Mouse (Mus musculus) embryonic facial prominence, embryonic 12.5 days (tissue): ENCODE data around the gene Ssr4. TPM values are rescaled to one million over a fixed set of nuclear protein-coding genes. Genes with fewer than 3 reads are reported as not detected.

Experiments
- ATAC-seq: fragments of 200-750 bp; cut with Nextera tagmentation; 2 replicates; pipeline ENCODE4 v1.8.0; 2017; ENCODE audit not compliant: insufficient number of reproducible peaks, insufficient read depth, low FRiP score, low TSS enrichment
- H3K27ac ChIP-seq: fragments of 300-500 bp; sonication (generic); 2 replicates; pipeline ENCODE4 v1.5.1; 2016; ENCODE audit warnings: mild to moderate bottlenecking
- H3K27me3 ChIP-seq: fragments of 300-500 bp; sonication (generic); 2 replicates; pipeline ENCODE4 v1.6.1; 2016; ENCODE audit warnings: mild to moderate bottlenecking, moderate library complexity
- H3K36me3 ChIP-seq: fragments of 300-500 bp; sonication (generic); 2 replicates; pipeline ENCODE4 v1.6.1; 2016; ENCODE audit warnings: mild to moderate bottlenecking
- H3K4me1 ChIP-seq: fragments of 300-500 bp; sonication (generic); 2 replicates; pipeline ENCODE4 v1.6.1; 2016
- H3K4me2 ChIP-seq: fragments of 300-500 bp; sonication (generic); replicated peaks from 2 replicates; pipeline ENCODE4 v1.6.1; 2016; ENCODE audit warnings: mild to moderate bottlenecking, moderate library complexity
- H3K4me3 ChIP-seq: fragments of 300-500 bp; sonication (generic); 2 replicates; pipeline ENCODE4 v1.5.1; 2016; ENCODE audit warnings: mild to moderate bottlenecking
- H3K9ac ChIP-seq: fragments of 300-500 bp; sonication (generic); 2 replicates; pipeline ENCODE4 v1.6.1; 2016; ENCODE audit warnings: mild to moderate bottlenecking, moderate library complexity
- H3K9me3 ChIP-seq: fragments of 300-500 bp; sonication (generic); 2 replicates; pipeline ENCODE4 v1.6.1; 2016; ENCODE audit warnings: mild to moderate bottlenecking, moderate library complexity
- whole genome bisulfite sequencing: fragments of 180-500 bp; shearing (Covaris S2); methylation state at CpG from one replicate; pipeline ENCODE4 v1.1.7; 2016; 5-methylcytosine and 5-hydroxymethylcytosine counted together
- polyA plus RNA-seq: library from polyadenylated mRNA; unstranded; fragments of >200 nt; fragmentation: Nextera tagmentation; extraction: Ambion mirVana; gene quantifications from 2 replicates; pipeline ENCODE4 v1.2.1, GENCODE M21; 2016

Ssr4 gene
- polyA plus RNA-seq, 1 experiment from 2014 or later, result 140 TPM

DNA sequence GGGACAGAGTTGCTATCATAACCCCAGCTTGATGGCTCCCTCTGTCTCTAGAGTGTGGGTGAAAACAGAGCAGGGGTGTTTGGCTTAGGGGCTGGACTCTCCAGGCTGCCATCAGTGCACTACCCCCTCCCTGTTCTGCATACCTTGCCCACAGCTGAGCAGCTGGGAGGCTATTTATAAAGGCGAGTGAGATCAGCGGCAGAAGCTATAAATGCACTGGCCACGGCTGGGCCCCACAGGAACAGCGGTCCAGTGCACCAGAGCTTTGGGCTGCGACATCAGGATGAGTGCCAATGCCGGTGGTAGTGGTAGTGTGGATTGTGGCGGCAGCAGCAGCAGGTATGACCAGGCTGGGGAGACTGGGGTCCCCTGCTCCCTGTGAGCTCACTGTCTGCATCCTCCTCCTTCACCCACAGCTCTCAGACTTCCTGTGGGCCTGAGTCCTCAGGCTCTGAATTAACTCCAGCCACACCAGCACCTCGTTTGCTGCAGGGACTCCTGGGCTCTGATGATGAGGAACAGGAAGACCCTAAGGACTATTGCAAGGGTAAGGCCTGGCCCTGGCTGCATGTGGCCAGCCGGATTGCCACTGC, 12.6 kb upstream of the Ssr4 start, which contains the start of gene Srpk3:
Gene Srpk3, plus strand, starts transcription at position 238 of the 593 bp plus-strand sequence.
- no peak within 1 kb of the TSS for H3K27ac ChIP-seq
- no peaks in the 10 kb centered on the region for H3K9me3 ChIP-seq
- H3K36me3 ChIP-seq, result peaks cover 18% of the 10 kb centered on the region; the same call in 1 of the 2 replicates
- H3K4me2 ChIP-seq, result no peak within 1 kb of the TSS
- WGBS, result 60% methylated on average over 9 of the region's 9 CpGs
- H3K27me3 ChIP-seq, result no peaks in the 10 kb centered on the region
- no peaks in the 10 kb centered on the region for H3K4me1 ChIP-seq
- H3K4me3 ChIP-seq, result no peak within 1 kb of the TSS
- ATAC-seq, result no peak
- no peak within 1 kb of the TSS for H3K9ac ChIP-seq

DNA sequence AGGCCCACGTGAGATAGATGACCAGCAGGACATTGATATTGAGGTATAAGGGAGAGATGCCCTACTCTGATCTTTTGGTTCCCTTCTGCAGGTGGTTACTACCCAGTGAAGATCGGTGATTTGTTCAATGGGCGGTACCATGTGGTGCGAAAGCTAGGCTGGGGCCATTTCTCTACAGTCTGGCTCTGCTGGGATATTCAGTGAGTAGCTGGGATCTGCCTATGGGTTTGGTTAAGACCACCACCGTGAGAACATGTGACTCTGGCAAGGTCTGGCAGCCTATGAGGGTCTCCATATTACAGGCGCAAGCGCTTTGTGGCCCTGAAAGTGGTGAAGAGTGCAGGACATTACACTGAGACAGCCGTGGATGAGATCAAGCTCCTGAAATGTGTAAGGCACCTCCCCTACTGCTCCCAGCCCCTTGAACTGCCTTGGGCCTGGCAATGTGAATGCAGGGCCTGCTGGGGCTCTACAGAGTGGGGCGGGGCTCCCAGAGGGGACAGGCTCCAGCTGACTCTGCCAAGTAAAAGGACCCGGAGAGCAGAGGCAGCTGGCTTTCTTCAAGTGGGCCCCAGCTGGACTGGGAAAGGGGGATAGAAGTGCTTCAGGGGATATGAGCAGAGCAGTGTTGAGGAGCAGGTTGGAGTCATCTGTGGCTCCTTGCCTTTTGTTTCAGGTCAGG, 11.9 kb upstream of the Ssr4 start:
- 71% methylated on average over 10 of the region's 10 CpGs for WGBS
- no peak overlapping the region for H3K9ac ChIP-seq
- no peaks in the 10 kb centered on the region for H3K9me3 ChIP-seq
- no peaks in the 10 kb centered on the region for H3K27me3 ChIP-seq
- no peak overlapping the region for H3K27ac ChIP-seq
- H3K36me3 ChIP-seq, result peaks cover 21% of the 10 kb centered on the region
- ATAC-seq, result no peak
- no peak overlapping the region for H3K4me2 ChIP-seq
- H3K4me3 ChIP-seq, result no peak overlapping the region
- no peaks in the 10 kb centered on the region for H3K4me1 ChIP-seq

GRCm38 (mm10) chrX:73782227-73782626, 4.6 kb upstream of the Ssr4 start:
- Histone ChIP-seq H3K36me3 (peaks cover 18% of the 10 kb centered on the region), H3K27me3 (0 out of 2 replicates have a peak, but pooled peaks cover 5% of the 10 kb centered on the region), H3K9me3 (no peaks in the 10 kb centered on the region), H3K9ac (no peak overlapping the region), H3K4me3 (no peak overlapping the region), H3K4me1 (no peaks in the 10 kb centered on the region), H3K4me2 (no peak overlapping the region), H3K27ac (no peak overlapping the region)
- no peak for ATAC-seq
- 71% methylated on average over 3 of the region's 3 CpGs for WGBS

DNA sequence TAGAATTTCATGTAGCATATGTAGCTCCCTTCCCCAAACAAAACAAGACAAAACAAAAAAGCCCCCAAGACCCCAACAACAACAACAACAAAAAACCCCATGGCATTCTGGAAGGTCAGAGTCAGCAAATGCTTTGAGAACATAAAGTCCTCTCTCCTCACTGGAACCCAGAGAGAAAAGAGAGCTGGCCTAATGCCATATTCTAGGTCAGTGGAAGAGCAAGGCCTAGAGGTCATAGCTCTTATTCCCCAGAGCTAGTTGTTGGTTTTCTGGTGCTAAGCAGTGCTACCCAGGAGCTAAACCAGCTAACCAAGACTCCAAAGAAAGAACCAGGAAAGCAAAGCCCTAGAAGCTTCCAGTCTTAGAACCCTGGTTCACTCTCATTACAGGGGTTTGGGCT, 1.2 kb upstream of the Ssr4 start:
- H3K4me1 ChIP-seq, result no peaks in the 10 kb centered on the region
- 0 out of 2 replicates have a peak overlapping the region, but pooled peaks have one; percentile 68 for H3K9ac ChIP-seq
- peaks cover 5% of the 10 kb centered on the region; the same call in 1 of the 2 replicates for H3K36me3 ChIP-seq
- H3K27ac ChIP-seq, result peak overlapping the region; percentile 89; the same call in 1 of the 2 replicates
- H3K4me2 ChIP-seq, result peak overlapping the region; percentile 49
- H3K4me3 ChIP-seq, result peak overlapping the region; percentile 55
- H3K27me3 ChIP-seq, result 0 out of 2 replicates have a peak, but pooled peaks cover 5% of the 10 kb centered on the region
- H3K9me3 ChIP-seq, result no peaks in the 10 kb centered on the region
- ATAC-seq, result no peak

DNA sequence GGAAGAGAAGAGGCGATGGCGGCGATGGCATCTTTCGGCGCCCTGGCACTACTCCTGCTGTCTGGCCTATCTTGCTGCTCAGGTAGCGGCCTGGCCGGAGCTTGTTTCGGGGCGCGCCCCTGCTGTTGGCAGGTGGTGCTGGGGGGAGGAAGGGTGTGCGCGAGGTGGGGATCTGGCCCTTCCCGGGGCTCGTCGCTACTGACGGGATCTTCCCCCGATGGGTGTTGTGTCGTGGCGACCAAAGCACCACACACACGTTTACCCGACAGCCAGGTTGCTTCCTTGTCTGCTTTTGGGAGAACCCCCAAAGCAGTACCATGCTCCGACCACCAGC, 364 bp downstream of the Ssr4 start:
- H3K4me3 ChIP-seq, result peak overlapping the region; percentile 55
- H3K36me3 ChIP-seq, result no peaks in the 10 kb centered on the region
- 0 out of 2 replicates have a peak, but pooled peaks have one; percentile 25 for ATAC-seq
- 31% methylated on average over 17 of the region's 22 CpGs for WGBS
- no peaks in the 10 kb centered on the region for H3K9me3 ChIP-seq
- H3K27me3 ChIP-seq, result 0 out of 2 replicates have a peak, but pooled peaks cover 5% of the 10 kb centered on the region
- H3K27ac ChIP-seq, result peak overlapping the region; percentile 65; the same call in 1 of the 2 replicates
- H3K4me2 ChIP-seq, result peak overlapping the region; percentile 56
- H3K4me1 ChIP-seq, result no peaks in the 10 kb centered on the region
- peak overlapping the region; percentile 68 for H3K9ac ChIP-seq

DNA sequence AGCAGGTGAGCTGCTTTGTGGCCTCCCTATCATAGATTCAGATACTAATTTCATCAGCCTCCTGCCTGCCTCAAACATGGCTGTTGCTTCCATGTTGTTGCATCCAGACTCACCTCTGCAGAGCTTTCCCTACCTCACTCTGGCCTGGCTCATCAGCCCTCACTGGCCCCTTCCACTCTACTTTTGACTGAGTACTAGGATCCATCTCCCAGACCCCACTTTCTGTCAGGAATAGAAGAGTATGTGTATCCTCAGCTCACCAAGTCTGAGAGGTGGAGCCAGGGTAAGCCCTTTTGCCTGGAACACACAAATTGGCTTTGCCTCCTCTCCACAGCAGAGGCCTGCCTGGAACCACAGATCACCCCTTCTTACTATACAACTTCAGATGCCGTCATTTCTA, 1.7 kb downstream of the Ssr4 start:
- 93% methylated on average over 1 of the region's 1 CpGs for WGBS

GRCm38 (mm10) chrX:73793039-73793438, 6.2 kb downstream of the Ssr4 start:
- no peaks in the 10 kb centered on the region for H3K9me3 ChIP-seq
- ATAC-seq, result no peak
- H3K4me1 ChIP-seq, result no peaks in the 10 kb centered on the region
- no peak overlapping the region for H3K9ac ChIP-seq
- no peaks in the 10 kb centered on the region for H3K27me3 ChIP-seq
- H3K4me2 ChIP-seq, result no peak overlapping the region
- H3K36me3 ChIP-seq, result no peaks in the 10 kb centered on the region
- no peak overlapping the region for H3K4me3 ChIP-seq
- no peak overlapping the region for H3K27ac ChIP-seq

More for the DNA sequence above, 1.7 kb downstream of the Ssr4 start:
- Histone ChIP-seq H3K27ac (no peak overlapping the region), H3K9me3 (no peaks in the 10 kb centered on the region), H3K9ac (no peak overlapping the region), H3K36me3 (no peaks in the 10 kb centered on the region), H3K4me3 (peak overlapping the region; percentile 55; the same call in 1 of the 2 replicates), H3K4me2 (peak overlapping the region; percentile 56), H3K27me3 (0 out of 2 replicates have a peak, but pooled peaks cover 5% of the 10 kb centered on the region), H3K4me1 (no peaks in the 10 kb centered on the region)
- no peak for ATAC-seq

DNA sequence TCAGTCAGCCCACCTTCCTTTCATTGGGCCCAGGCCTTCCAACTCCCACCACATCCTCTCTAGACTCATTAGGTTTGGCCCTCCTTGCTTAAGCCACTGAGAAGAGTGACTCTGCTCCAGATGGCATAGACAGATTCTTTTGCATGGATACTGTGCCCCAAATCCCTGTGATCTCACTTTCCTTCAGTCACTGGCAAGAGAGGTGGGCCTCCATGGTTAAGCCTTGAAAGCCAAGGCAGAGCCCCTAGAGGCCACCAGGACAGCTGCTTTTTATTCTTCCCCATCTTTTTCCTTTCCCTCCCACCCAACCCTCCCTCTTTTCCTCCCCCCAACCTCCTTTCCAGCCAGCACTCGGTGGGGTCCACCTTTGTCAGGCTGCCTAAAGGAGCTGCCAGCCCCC, 6.7 kb downstream of the Ssr4 start:
- no peaks in the 10 kb centered on the region for H3K4me1 ChIP-seq
- whole genome bisulfite sequencing, result 71% methylated on average over 1 of the region's 1 CpGs
- H3K9ac ChIP-seq, result no peak overlapping the region
- no peaks in the 10 kb centered on the region for H3K36me3 ChIP-seq
- H3K27ac ChIP-seq, result 0 out of 2 replicates have a peak overlapping the region, but pooled peaks have one; percentile 6
- no peak overlapping the region for H3K4me3 ChIP-seq
- no peak for ATAC-seq
- H3K4me2 ChIP-seq, result no peak overlapping the region
- no peaks in the 10 kb centered on the region for H3K27me3 ChIP-seq
- no peaks in the 10 kb centered on the region for H3K9me3 ChIP-seq

DNA sequence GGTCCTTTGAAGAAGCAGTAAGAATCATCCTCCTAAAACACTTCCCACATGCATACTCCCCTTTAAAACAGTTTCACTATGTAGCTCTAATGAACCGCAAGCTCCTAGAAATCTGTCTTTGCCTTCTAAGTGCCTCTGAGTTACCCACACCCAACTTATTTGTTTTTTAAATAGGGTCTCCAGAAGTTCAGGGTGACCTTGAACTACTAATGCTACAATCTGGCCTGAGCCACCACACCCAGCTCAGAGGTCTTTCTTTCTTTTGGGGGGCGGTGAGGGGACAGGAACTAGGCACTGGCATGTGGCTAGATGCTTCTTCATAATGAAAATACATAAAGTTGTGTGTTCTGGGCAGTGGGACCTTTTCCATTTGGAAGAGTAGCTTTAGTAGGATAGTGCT, 10.7 kb downstream of the Ssr4 start:
- 85% methylated on average over 2 of the region's 2 CpGs for WGBS
- Histone ChIP-seq H3K36me3 (no peaks in the 10 kb centered on the region), H3K4me2 (no peak overlapping the region), H3K27me3 (peaks cover 3% of the 10 kb centered on the region; the same call in 1 of the 2 replicates), H3K9ac (no peak overlapping the region), H3K4me1 (no peaks in the 10 kb centered on the region), H3K4me3 (no peak overlapping the region), H3K9me3 (no peaks in the 10 kb centered on the region), H3K27ac (no peak overlapping the region)
- ATAC-seq, result no peak

DNA sequence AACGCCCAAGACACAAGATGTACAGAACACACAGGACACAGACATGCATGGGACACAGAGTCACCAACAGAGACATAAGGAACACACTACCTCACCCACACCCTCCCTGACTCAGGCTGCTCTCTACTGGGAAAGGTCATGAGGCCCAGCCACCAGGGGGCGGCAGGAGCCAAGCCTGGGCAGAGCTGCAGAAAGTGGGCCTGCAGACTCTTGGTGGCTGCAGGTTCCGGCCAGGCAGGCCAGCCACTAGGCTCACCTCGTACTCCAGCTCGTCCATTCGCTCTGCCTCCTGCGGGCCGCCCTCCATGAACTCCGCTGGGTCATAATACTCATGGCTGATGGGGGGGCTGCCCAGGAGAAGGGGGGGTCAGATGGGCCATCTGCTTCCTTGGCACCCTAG, 11.7 kb downstream of the Ssr4 start:
- peak; percentile 70; the same call in 1 of the 2 replicates for ATAC-seq
- Histone ChIP-seq H3K9me3 (no peaks in the 10 kb centered on the region), H3K4me1 (no peaks in the 10 kb centered on the region), H3K4me2 (no peak overlapping the region), H3K4me3 (no peak overlapping the region), H3K36me3 (no peaks in the 10 kb centered on the region), H3K9ac (no peak overlapping the region), H3K27ac (no peak overlapping the region), H3K27me3 (peaks cover 3% of the 10 kb centered on the region; the same call in 1 of the 2 replicates)
- 46% methylated on average over 9 of the region's 9 CpGs for WGBS

DNA sequence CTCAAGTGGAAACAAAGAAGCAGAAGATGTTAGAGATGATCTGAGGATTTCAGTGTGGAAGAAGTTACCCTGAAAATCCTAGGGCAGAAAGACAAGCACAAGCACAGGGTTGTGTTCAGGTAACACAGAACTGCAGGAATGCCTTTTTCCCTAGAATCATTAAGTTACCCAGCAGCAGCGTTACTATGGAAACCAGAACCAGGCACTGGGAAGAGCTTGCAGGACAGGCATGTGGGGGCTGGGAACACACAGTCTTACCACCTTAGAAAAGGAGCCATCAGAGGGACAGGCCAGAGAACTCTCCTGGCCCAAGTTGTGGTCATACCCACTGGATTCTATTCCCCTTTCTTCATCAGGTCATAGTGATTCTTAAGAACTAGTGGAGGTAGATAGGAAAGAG, 19.0 kb downstream of the Ssr4 start:
- H3K9ac ChIP-seq, result no peak overlapping the region
- ATAC-seq, result no peak
- H3K36me3 ChIP-seq, result no peaks in the 10 kb centered on the region

DNA sequence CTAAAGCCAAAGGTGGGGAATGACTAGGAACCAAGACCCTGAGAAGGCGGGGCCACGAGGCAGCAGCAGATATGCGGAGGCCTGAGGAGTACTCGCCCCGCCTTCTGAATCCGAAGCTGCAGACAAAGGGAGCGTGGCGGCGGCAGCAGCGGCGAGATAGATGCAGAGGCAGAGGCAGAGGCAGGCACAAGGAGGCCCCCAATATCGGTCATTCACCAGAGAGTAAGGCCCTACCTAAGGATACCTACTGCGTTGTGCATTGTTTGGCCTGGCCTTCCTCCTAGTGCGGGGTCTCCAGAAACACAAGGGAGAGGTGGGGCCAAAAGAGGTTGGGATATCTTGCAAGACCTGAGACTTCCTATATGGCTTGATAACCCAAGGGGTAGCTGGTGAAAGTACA, 28.2 kb downstream of the Ssr4 start:
- ATAC-seq, result peak; percentile 60; the same call in 1 of the 2 replicates
- Histone ChIP-seq H3K4me1 (no peaks in the 10 kb centered on the region), H3K4me3 (peak overlapping the region; percentile 36), H3K27me3 (no peaks in the 10 kb centered on the region), H3K9ac (peak overlapping the region; percentile 43; the same call in 1 of the 2 replicates), H3K27ac (no peak overlapping the region), H3K36me3 (no peaks in the 10 kb centered on the region), H3K4me2 (peak overlapping the region; percentile 40), H3K9me3 (no peaks in the 10 kb centered on the region)
- 17% methylated on average over 14 of the region's 14 CpGs for WGBS

More for the DNA sequence above, 19.0 kb downstream of the Ssr4 start:
- Histone ChIP-seq H3K9me3 (no peaks in the 10 kb centered on the region), H3K4me3 (no peak overlapping the region), H3K4me1 (no peaks in the 10 kb centered on the region), H3K27ac (no peak overlapping the region), H3K27me3 (no peaks in the 10 kb centered on the region), H3K4me2 (no peak overlapping the region)
- 47% methylated on average over 1 of the region's 1 CpGs for WGBS
